Mouse (Mus musculus) kidney, adult 2 months (tissue): ENCODE measurements around the gene Slc35e3.

ENCODE experiments used
- CTCF ChIP-seq: fragments of 200-500 bp; conservative IDR thresholded peaks from 2 replicates; pipeline ENCODE4 v1.5.1; 2011; ENCODE audit warnings: low read depth, mild to moderate bottlenecking, control low read depth, low read length, moderate library complexity, mixed read lengths; ENCODE audit not compliant: insufficient read depth, insufficient read length
- POLR2A ChIP-seq: fragments of 200-500 bp; IDR thresholded peaks from one replicate; pipeline ENCODE4 v1.6.1; 2011; ENCODE audit warnings: low read depth, low read length, control low read depth

DNA sequence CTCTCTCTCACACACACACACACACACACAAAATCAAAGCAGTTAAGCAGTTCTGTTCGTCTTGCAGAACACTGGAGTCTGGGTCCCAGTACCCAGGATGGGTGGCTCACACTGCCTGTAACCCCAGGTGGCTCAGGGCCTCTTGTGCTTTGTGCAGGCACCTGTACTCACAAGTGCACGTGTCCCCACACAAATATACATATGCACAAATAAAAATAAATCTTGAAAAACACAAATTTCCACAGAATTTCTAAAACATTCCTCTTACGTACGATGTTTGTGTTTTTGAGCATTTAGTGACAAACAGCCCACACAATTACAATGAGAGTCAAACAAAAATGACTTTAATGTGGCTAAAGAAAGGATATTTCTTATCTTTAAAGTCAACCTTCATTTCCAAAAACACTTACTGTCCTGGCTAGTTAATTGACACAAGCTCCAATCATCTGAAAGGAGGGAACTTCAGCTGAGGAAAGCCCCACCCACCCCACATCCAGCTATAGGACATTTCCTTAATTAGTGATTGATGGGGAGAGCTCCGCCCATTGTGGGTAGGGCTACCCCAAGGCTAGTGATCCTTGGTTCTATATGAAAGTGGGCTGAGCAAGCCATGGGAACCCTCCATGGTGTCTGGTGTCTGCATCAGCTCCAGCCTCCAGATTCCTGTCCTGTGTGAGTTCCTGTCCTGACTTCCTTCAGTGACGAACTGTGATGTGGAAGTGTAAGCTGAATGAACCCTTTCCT, 29.4 kb upstream of the Slc35e3 start:
- TF ChIP-seq CTCF, result no peak
- no peak for TF ChIP-seq POLR2A
